In the genomic region with DNA sequence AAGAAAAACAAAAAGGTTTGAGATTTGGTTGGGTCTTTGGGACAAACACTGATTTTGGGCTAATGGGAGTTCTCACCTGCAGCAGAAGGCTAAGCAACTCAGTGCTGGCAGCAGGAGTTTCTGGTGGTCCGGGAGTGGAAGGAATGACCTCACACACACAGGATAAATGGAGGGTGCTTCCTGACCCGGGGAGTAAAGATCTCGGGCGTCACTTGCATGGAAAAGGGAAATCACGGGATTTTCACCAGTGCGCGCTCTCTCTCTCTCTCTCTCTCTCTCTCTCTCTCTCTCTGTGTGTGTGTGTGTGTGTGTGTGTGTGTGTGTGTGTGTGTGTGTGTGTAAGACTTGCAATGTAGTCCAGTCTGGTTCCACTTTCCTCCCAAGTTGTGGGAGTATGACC, we compare ENCODE assay signal across 8 mouse cellular contexts. TPM values are rescaled to one million over a fixed set of nuclear protein-coding genes. Genes with fewer than 3 reads are reported as not detected.
DNase-seq lines count a peak whose midpoint lies in the region; ATAC-seq and TF ChIP-seq lines count a peak whose summit lies in the region.

No protein-coding gene starts in this region.

- peak; percentile 37 to 55 for DNase-seq in heart, adult 18-20 months
- DNase-seq in heart, adult 8-10 months (ENCODE audit: low spot score) = no peak
- DNase-seq in heart, adult 9 months (ENCODE audit: low spot score in 2 of 2) = peak; percentile 26 to 41
- peak; percentile 64 for DNase-seq in kidney, postnatal 0 days (ENCODE audit: low spot score)
- peak; percentile 10 for DNase-seq in lung, postnatal 14 days
- no peak for DNase-seq in cerebellum, adult 9-10 months
- no peak for DNase-seq in spleen, adult 12 weeks (ENCODE audit: low spot score)

- peak overlapping the region; percentile 98 for H3K27ac ChIP-seq in kidney, postnatal 0 days

- H3K9ac ChIP-seq in kidney, postnatal 0 days (ENCODE audit: low read depth, low read length) = no peak overlapping the region

- WGBS in kidney, postnatal 0 days = 1% methylated on average over 7 of the region's 7 CpGs

- H3K4me2 ChIP-seq in kidney, postnatal 0 days (ENCODE audit: low read length) = peak overlapping the region; percentile 76

- TF ChIP-seq CTCF in kidney, postnatal 0 days (IDR thresholded peaks at IDR 0.05; ENCODE audit: low read depth) = no peak

- H3K9me3 ChIP-seq in kidney, postnatal 0 days (replicated peaks; ENCODE audit: low read length) = no peaks in the 10 kb centered on the region

- H3K4me3 ChIP-seq in kidney, postnatal 0 days (replicated peaks; ENCODE audit: low read depth, low read length) = no peak overlapping the region

- ATAC-seq in kidney, postnatal 0 days (replicated peaks; ENCODE audit: low FRiP score, low read depth) = no peak
- ATAC-seq in frontal cortex, adult (ENCODE audit: low TSS enrichment) = no peak

- H3K36me3 ChIP-seq in kidney, postnatal 0 days (ENCODE audit: insufficient read depth, low read length) = no peaks in the 10 kb centered on the region

- no peaks in the 10 kb centered on the region for H3K27me3 ChIP-seq in kidney, postnatal 0 days (ENCODE audit: insufficient read depth, low read length)

- peaks cover 33% of the 10 kb centered on the region for H3K4me1 ChIP-seq in kidney, postnatal 0 days (replicated peaks; ENCODE audit: insufficient read depth, low read length)

RNA-seq across cellular contexts. Expression of a gene that starts 2.1 kb away (rescaled TPM):
- total RNA-seq in heart, adult 18-20 months (2021) = 10 to 100 TPM; 37.1 to 38.8 TPM
- 10 to 100 TPM; 43.7 to 47.3 (median 46.3) TPM for total RNA-seq in heart, adult 8-10 months (2022)
- polyA plus RNA-seq in kidney, postnatal 0 days (2015; fragmentation: Nextera tagmentation; extraction: Ambion mirVana) = 38.1 and 40.5 TPM in 2 replicates

RNA-seq across cellular contexts. Expression of a gene that starts 14.5 kb away (rescaled TPM):
- 1 to 10 TPM; 1.5 to 1.8 TPM for total RNA-seq in heart, adult 18-20 months (2021)
- total RNA-seq in heart, adult 8-10 months (2022) = 1 to 10 TPM; 1.3 to 2.1 (median 2.0) TPM
- 11.8 and 12.0 TPM in 2 replicates for polyA plus RNA-seq in kidney, postnatal 0 days (2015; fragmentation: Nextera tagmentation; extraction: Ambion mirVana)

RNA-seq across cellular contexts. Expression of a gene that starts 33.7 kb away (rescaled TPM):
- 10 to 100 TPM; 12.0 to 13.3 TPM for total RNA-seq in heart, adult 18-20 months (2021)
- total RNA-seq in heart, adult 8-10 months (2022) = 10 to 100 TPM; 11.5 to 13.2 (median 12.4) TPM
- polyA plus RNA-seq in kidney, postnatal 0 days (2015; fragmentation: Nextera tagmentation; extraction: Ambion mirVana) = 74.8 and 75.6 TPM in 2 replicates

RNA-seq across cellular contexts. Expression of a gene that starts 40.4 kb away (rescaled TPM):
- 10 to 100 TPM; 44.4 to 55.6 TPM for total RNA-seq in heart, adult 18-20 months (2021)
- total RNA-seq in heart, adult 8-10 months (2022) = 10 to 100 TPM; 54.4 to 62.6 (median 60.3) TPM
- 68.0 and 77.7 TPM in 2 replicates for polyA plus RNA-seq in kidney, postnatal 0 days (2015; fragmentation: Nextera tagmentation; extraction: Ambion mirVana)

RNA-seq across cellular contexts. Expression of a gene that starts 53.4 kb away (rescaled TPM):
- 10 to 100 TPM in 1 of 2 experiments, 1 to 10 TPM in 1; 8.1 to 10.7 TPM for total RNA-seq in heart, adult 18-20 months (2021)
- total RNA-seq in heart, adult 8-10 months (2022) = 10 to 100 TPM in 2 of 4 experiments, 1 to 10 TPM in 2; 7.7 to 10.4 (median 9.7) TPM
- polyA plus RNA-seq in kidney, postnatal 0 days (2015; fragmentation: Nextera tagmentation; extraction: Ambion mirVana) = 11.4 and 12.8 TPM in 2 replicates

Comparison
In these comparisons a context has a peak if more than half of its experiments do, and no peak if none do; other contexts are left out.
1. DNase-seq: peak in heart, adult 18-20 months (2 of 2), heart, adult 9 months (2 of 2), kidney, postnatal 0 days (single experiment) and lung, postnatal 14 days (single experiment); none in heart, adult 8-10 months (single experiment), cerebellum, adult 9-10 months (single experiment) and spleen, adult 12 weeks (single experiment).